Mouse (Mus musculus) E14TG2a.4 (cell line): ENCODE measurements around the gene Rinl.

Experiments
- H3K27me3 ChIP-seq: 2 replicates; pipeline ENCODE4 v1.6.1; 2014; ENCODE audit warnings: low read length, control low read depth; ENCODE audit not compliant: insufficient read depth
- H3K36me3 ChIP-seq: 2 replicates; pipeline ENCODE4 v1.6.1; 2014; ENCODE audit warnings: low read length, control low read depth; ENCODE audit not compliant: insufficient read depth
- H3K4me1 ChIP-seq: replicated peaks from 2 replicates; pipeline ENCODE4 v1.6.1; 2014; ENCODE audit warnings: low read depth, low read length, control low read depth
- H3K4me3 ChIP-seq: replicated peaks from 2 replicates; pipeline ENCODE4 v1.5.1; 2014; ENCODE audit warnings: mild to moderate bottlenecking, low read length
- H3K9me3 ChIP-seq: 2 replicates; pipeline ENCODE4 v1.6.1; 2014; ENCODE audit warnings: low read length, control low read depth
- CTCF ChIP-seq: conservative IDR thresholded peaks from 2 replicates; pipeline ENCODE4 v1.5.1; 2014; ENCODE audit warnings: low read length
- NANOG ChIP-seq: IDR thresholded peaks from 2 replicates; pipeline ENCODE4 v1.6.1; 2014; ENCODE audit warnings: borderline replicate concordance, low read length, mixed read lengths
- POU5F1 ChIP-seq: IDR thresholded peaks from 2 replicates; pipeline ENCODE4 v1.6.1; 2014; ENCODE audit warnings: low read length, borderline replicate concordance

The Rinl gene

GRCm38 (mm10) chr7:28815230-28815629 lies 26.5 kb downstream of the Rinl start:
- H3K27me3 ChIP-seq, result no peaks in the 10 kb centered on the region
- H3K9me3 ChIP-seq, result no peaks in the 10 kb centered on the region
- H3K36me3 ChIP-seq, result peaks cover 87% of the 10 kb centered on the region
- peaks cover 81% of the 10 kb centered on the region for H3K4me1 ChIP-seq
- no peak for TF ChIP-seq CTCF
- TF ChIP-seq POU5F1, result no peak
- no peak for TF ChIP-seq NANOG
- H3K4me3 ChIP-seq, result peak overlapping the region; percentile 58

GRCm38 (mm10) chr7:28816201-28816600 lies 27.4 kb downstream of the Rinl start:
- Histone ChIP-seq H3K4me3 (peak overlapping the region; percentile 58), H3K27me3 (no peaks in the 10 kb centered on the region), H3K36me3 (peaks cover 97% of the 10 kb centered on the region), H3K9me3 (no peaks in the 10 kb centered on the region), H3K4me1 (peaks cover 91% of the 10 kb centered on the region)
- TF ChIP-seq CTCF (no peak), NANOG (no peak), POU5F1 (no peak)

GRCm38 (mm10) chr7:28816920-28817319 lies 28.2 kb downstream of the Rinl start:
- H3K9me3 ChIP-seq, result no peaks in the 10 kb centered on the region
- TF ChIP-seq POU5F1, result no peak
- no peak for TF ChIP-seq CTCF
- no peak for TF ChIP-seq NANOG
- no peaks in the 10 kb centered on the region for H3K27me3 ChIP-seq
- peak overlapping the region; percentile 58 for H3K4me3 ChIP-seq
- H3K4me1 ChIP-seq, result peaks cover 98% of the 10 kb centered on the region
- H3K36me3 ChIP-seq, result peaks cover 100% of the 10 kb centered on the region

GRCm38 (mm10) chr7:28817524-28817923 lies 28.8 kb downstream of the Rinl start:
- TF ChIP-seq CTCF (no peak), NANOG (no peak), POU5F1 (no peak)
- H3K9me3 ChIP-seq, result no peaks in the 10 kb centered on the region
- peaks cover 100% of the 10 kb centered on the region for H3K36me3 ChIP-seq
- peak overlapping the region; percentile 58 for H3K4me3 ChIP-seq
- H3K4me1 ChIP-seq, result peaks cover 98% of the 10 kb centered on the region
- H3K27me3 ChIP-seq, result no peaks in the 10 kb centered on the region

- peak overlapping the region; percentile 58 for H3K4me3 ChIP-seq
- no peak for TF ChIP-seq NANOG
- no peak for TF ChIP-seq POU5F1
- TF ChIP-seq CTCF, result no peak
- no peaks in the 10 kb centered on the region for H3K27me3 ChIP-seq
- no peaks in the 10 kb centered on the region for H3K9me3 ChIP-seq
- peaks cover 100% of the 10 kb centered on the region for H3K36me3 ChIP-seq
- H3K4me1 ChIP-seq, result peaks cover 97% of the 10 kb centered on the region
Measured at GRCm38 (mm10) chr7:28817957-28818356, 29.2 kb downstream of the Rinl start.

GRCm38 (mm10) chr7:28818436-28818835 lies 29.7 kb downstream of the Rinl start:
- Histone ChIP-seq H3K36me3 (peaks cover 99% of the 10 kb centered on the region), H3K27me3 (no peaks in the 10 kb centered on the region), H3K4me1 (peaks cover 97% of the 10 kb centered on the region), H3K4me3 (peak overlapping the region; percentile 58), H3K9me3 (no peaks in the 10 kb centered on the region)
- TF ChIP-seq POU5F1, result no peak
- TF ChIP-seq NANOG, result no peak
- no peak for TF ChIP-seq CTCF

GRCm38 (mm10) chr7:28818861-28819452 lies 30.2 kb downstream of the Rinl start:
- H3K4me1 ChIP-seq, result peaks cover 97% of the 10 kb centered on the region
- H3K36me3 ChIP-seq, result peaks cover 94% of the 10 kb centered on the region
- no peaks in the 10 kb centered on the region for H3K27me3 ChIP-seq
- no peak for TF ChIP-seq POU5F1
- TF ChIP-seq NANOG, result no peak
- TF ChIP-seq CTCF, result no peak
- no peak overlapping the region for H3K4me3 ChIP-seq
- H3K9me3 ChIP-seq, result no peaks in the 10 kb centered on the region

GRCm38 (mm10) chr7:28819571-28819970 lies 30.8 kb downstream of the Rinl start:
- Histone ChIP-seq H3K27me3 (no peaks in the 10 kb centered on the region), H3K36me3 (peaks cover 88% of the 10 kb centered on the region), H3K4me3 (no peak overlapping the region), H3K4me1 (peaks cover 97% of the 10 kb centered on the region), H3K9me3 (no peaks in the 10 kb centered on the region)
- TF ChIP-seq NANOG (no peak), CTCF (no peak), POU5F1 (no peak)
